Mouse (Mus musculus) thymus, postnatal 25 days (tissue): ENCODE data around the gene Gm21977.
"Not testable (repeated sequence)": the region's sequence is repeated elsewhere in the genome, so short reads cannot be mapped to it uniquely, and the experiment has no call there.

Experiments used
- DNase-seq: peaks from one replicate; pipeline ENCODE4 v3.0.0; 2022

Gm21977 gene

GRCm38 (mm10) chr14:42853377-42853776 lies at the start of gene Gm21977:
Gene Gm21977 (minus strand): TSS chr14:42853477.
- DNase-seq: not testable (repeated sequence)
